Mouse (Mus musculus): ENCODE results near the gene Naxe.

The Naxe gene

DNA sequence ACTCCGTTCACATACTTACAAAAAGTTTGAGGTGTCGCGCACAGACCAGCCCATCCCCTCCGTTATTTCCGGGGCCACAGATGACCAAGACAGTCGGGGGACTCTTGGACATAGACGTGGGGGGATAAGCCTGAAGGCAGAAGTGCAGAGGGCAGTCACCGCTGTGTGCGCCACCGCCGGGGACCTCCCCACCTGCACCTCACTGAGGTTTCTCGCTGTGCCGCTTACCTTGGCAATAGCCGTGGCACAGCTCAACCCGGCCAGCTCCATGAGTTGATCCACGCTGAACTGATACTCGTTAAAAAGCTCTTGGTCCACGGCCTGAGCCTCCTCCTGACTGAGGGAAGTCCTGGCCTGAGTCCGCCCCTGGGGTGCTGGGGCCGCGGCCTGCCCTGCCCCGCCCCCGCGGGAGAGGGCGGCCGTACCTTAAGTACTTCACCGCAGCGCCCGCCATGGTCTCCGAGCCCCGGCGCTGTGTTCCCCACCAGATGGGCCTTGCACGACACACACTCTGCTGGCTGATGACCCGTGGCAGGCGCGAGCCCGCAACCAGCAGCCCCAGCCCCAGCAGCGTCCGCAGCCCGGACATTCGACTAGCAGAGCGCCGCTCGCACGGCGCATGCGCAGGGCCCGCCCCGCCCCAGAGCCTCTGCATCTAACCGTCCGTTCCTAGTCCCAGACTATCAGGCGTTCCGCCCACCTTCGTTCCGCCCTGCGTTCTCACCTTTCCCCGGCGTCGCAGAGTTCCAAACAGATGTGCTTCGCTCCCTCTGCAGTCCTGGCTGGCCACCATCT is at the start of gene Naxe:
Gene Naxe (minus strand): TSS at position 594 of the 795 bp plus-strand sequence.
- DNase-seq (ENCODE audit: low spot score in 2 of 2), result peak; percentile 90 to 91

DNA sequence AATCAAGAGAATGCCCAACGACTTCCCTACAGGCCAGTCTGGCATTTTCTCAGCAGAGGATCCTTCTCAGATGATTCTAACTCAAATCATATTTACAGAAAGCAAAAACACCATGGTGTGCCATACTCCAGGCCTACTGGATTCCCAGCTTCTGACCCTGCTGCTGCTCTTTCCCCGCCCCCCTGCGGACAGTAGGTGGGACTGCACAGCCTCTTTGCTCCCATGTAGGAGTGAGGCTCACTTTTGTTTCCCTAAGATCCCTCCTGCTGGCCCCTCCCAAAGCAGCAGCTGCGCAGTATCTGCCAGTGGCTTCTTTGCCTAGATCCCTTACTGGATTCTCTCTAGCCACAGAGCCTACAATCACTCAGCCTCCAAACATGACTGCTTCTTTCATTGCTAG is 47.8 kb upstream of the Naxe start:
- no peak for DNase-seq (ENCODE audit: low spot score in 2 of 2)

DNA sequence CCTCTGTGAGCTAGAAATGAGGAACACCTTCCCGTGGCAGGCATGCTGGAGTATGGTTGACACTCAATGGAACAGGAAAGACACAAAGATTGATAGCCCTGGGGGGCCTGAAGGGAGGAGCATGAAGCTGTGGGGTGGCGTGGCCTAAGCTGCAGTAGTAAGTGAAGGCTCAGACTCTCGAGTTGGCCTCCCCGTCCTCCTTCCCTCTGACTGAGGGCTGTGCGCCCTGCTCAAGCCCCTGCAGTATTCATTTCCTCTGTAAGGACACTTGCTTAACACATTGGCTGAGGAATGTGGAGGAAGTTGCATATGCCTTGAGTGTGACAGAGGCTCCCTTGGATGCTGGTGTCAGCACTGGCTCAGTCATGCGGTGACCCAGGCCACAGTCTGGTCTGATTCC is 44.3 kb upstream of the Naxe start:
- no peak for DNase-seq (ENCODE audit: low spot score in 2 of 2)

DNA sequence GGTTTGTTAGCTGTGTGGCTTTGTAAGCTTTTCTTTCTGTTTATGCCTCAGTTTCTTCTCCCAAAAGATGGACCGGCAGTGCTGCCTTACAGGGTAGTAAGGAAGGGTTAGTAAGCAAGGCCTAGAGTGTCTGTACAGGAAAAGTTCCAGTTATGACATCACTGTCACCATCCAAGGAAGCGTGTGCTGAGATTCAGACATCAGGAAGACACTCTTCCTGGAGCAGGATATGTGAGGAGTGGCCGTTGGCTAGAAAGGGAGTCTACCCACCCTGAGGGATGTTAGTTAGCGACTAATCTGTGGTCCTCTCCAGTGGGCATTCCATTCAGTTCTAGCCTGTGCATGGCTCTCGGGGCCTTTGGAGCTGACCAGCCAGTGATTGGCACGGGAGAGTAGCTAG is 43.9 kb upstream of the Naxe start:
- DNase-seq (ENCODE audit: low spot score in 2 of 2), result no peak

GRCm38 (mm10) chr3:88101736-88102135 is 43.4 kb upstream of the Naxe start:
- no peak for DNase-seq (ENCODE audit: low spot score in 2 of 2)

DNA sequence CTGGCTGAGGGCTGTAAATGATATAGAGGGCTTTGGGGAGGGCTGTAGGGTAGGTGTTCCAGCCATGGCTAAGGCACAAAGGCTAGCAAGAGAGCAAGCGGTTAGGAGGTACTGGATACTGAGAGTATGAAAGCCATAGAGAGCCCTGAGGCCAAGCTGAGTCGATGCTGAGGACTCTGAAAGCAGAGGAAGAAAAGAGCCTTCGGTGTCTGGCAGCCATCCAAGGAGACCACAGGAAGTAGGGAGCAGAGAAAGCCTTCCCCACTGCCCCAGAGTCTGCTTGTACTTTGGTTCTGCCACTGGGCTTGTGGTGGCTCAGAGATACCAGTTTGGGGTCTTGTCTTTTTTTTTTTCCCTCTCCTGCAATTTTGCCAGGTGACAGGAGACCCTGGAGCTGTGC is 42.0 kb upstream of the Naxe start:
- DNase-seq (ENCODE audit: low spot score in 2 of 2), result peak in 1 of 2 experiments; percentile 59

GRCm38 (mm10) chr3:88097666-88098065 is 39.4 kb upstream of the Naxe start:
- no peak for DNase-seq (ENCODE audit: low spot score in 2 of 2)

DNA sequence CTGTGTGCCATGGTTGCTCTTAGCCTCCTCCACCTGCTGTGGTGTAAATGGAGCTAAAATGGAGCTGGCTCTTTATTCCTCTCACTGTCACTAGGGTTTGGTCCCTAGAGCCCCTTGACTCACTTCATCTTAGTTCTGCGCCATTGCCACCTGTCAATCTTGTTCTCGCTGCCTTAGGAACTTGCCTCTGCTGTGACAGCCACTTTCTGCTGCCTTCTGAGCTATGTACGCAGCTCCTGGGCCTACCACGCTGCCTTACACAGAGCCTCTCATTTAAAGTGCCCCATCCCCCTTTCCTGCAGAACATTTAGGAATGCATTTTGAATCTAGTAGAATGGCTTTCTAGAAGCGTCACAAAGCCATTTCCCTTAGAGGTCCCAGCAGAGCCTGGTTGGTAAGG is 35.8 kb upstream of the Naxe start:
- DNase-seq (ENCODE audit: low spot score in 2 of 2), result no peak

DNA sequence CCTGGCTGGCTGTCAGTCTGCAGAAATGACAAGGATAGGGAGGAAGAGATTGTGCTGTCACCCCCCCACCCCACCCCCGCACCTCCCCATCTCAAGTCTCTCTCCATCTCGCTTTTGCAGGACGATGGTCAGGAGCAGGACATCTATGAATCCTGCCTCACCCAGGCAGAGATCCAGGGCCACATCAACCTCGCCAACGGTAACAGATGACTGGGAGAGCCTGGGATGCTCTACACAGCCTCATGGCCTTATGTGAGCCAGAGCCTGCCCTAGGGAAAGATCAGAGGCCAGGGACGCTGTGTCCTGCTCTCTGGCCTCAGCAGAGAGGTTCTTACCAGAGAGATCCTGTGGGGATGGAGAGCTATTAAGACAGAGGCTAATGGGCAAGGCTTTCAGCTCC is 32.3 kb upstream of the Naxe start:
- no peak for DNase-seq (ENCODE audit: low spot score in 2 of 2)

GRCm38 (mm10) chr3:88090106-88090505 is 31.8 kb upstream of the Naxe start:
- DNase-seq (ENCODE audit: low spot score in 2 of 2), result no peak

GRCm38 (mm10) chr3:88087688-88088087 is 29.4 kb upstream of the Naxe start:
- no peak for DNase-seq (ENCODE audit: low spot score in 2 of 2)

GRCm38 (mm10) chr3:88085459-88085858 is 27.2 kb upstream of the Naxe start:
- no peak for DNase-seq (ENCODE audit: low spot score in 2 of 2)

GRCm38 (mm10) chr3:88084001-88084400 is 25.7 kb upstream of the Naxe start:
- no peak for DNase-seq (ENCODE audit: low spot score in 2 of 2)

DNA sequence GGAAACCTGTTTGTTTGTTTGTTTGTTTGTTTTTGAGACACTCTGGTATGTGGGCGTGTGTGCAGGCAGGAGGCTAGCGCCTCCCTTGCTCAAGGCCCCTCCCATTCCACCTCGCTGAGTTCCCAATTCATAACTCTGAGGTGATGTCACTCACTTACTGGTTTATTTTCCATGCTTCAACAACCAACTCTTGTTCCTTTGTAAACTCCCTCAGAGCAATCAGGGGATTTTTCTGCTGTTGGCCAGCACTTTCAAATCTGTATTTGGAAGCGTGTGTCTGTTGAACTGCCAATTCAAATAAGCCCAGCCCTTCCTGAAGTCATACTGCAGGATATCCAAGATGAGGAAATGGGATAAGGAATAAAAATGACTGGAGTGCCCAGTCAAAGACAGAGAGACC is 24.4 kb upstream of the Naxe start:
- DNase-seq (ENCODE audit: low spot score in 2 of 2), result no peak

GRCm38 (mm10) chr3:88082224-88082618 is 23.9 kb upstream of the Naxe start:
- no peak for DNase-seq (ENCODE audit: low spot score in 2 of 2)

GRCm38 (mm10) chr3:88081345-88082223 is 23.3 kb upstream of the Naxe start, which contains the start of gene Iqgap3:
Gene Iqgap3, plus strand, starts transcription at chr3:88081971.
- peak; percentile 93 to 95 for DNase-seq (ENCODE audit: low spot score in 2 of 2)

DNA sequence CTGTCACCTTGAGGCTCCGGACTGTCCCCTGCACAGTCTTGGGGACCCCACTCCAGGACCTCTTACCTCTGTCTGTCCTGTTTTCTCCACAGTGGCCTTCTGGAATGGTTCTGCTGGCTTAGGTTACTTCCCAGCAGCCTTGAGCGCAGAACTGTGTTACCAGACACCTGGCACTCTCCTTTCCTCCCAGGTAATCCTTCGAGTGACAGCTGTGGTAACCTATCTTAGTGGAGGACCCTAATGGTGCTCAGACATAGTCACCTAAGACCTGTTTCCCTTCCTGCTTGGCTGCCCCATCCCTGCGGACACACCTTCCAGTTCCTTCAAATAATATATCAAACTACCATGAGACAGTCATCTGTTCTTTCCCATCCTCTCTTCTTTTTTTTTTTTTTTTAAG is 19.9 kb upstream of the Naxe start, which contains the start of gene Ttc24:
Gene Ttc24 (minus strand): TSS at position 101 of the 400 bp plus-strand sequence.
- no peak for DNase-seq (ENCODE audit: low spot score in 2 of 2)

- no peak for DNase-seq (ENCODE audit: low spot score in 2 of 2)
Observed at GRCm38 (mm10) chr3:88077441-88077840, 19.1 kb upstream of the Naxe start.

DNA sequence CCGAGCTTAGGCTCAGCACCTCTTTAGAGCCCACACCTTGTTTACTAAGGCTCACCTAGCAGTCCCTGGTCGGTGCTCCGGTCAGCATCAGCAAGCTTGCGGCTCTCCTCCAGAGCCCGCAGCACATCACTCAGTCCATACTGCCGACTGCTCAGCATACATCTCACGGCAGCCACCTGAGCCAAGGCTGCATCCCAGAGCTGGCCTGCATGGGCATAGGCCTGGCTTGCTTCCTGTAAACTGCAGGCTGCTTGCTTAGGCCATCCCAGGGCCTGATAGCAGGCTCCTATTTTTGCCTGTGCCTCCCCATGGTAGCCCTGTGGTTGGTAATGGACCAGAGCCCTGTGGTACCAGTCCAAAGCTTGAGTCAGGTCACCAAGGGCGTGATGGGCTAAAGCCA is 16.5 kb upstream of the Naxe start:
- DNase-seq (ENCODE audit: low spot score in 2 of 2), result no peak

GRCm38 (mm10) chr3:88074351-88074750 is 16.1 kb upstream of the Naxe start:
- DNase-seq (ENCODE audit: low spot score in 2 of 2), result no peak

- no peak for DNase-seq (ENCODE audit: low spot score in 2 of 2)
Observed at GRCm38 (mm10) chr3:88073631-88074030, 15.3 kb upstream of the Naxe start.

DNA sequence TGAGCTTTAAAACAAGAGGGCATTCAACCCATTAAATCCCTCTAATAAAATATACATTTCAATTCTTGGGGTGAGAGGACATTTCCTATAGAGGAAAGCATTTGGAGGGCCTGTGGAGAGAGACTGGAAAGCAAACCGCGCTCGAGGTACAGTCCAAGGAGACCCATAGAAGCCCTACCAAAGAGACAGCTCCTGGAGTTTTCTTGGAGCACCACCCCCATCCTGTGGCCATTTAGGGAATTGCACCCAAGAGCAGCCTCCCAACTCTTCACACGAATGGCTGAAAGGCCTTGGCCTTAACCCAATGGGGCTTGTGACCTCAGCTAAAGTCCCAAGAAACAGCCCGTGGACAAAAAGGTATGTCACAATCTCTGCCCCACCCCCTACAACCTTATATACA is 13.5 kb upstream of the Naxe start:
- peak; percentile 88 to 91 for DNase-seq (ENCODE audit: low spot score in 2 of 2)

- DNase-seq (ENCODE audit: low spot score in 2 of 2), result no peak
Observed at GRCm38 (mm10) chr3:88068386-88068785, 10.1 kb upstream of the Naxe start.
